Mouse (Mus musculus): ENCODE results near the gene Gm7879.

The Gm7879 gene

DNA sequence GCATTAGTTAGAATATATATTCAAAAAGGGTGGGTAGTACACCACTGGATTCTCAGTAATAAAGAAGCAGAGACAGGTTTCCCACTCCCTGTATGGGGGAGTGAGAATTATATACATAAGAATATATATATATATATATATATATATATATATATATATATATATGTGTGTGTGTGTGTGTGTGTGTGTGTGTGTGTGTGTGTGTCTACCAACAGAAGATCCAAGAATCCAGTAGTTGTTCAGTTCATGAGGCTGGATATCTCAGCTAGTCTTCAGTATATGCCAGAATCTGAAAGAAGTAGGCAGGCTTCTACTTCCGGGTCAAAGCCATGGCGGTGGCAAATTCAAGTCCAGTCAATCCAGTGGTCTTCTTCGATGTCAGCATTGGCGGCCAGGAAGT lies at the start of gene Gm7879:
TSS of gene Gm7879 (plus strand) at position 301 of the 400 bp plus-strand sequence.
- DNase-seq = peak; percentile 5 to 6

DNA sequence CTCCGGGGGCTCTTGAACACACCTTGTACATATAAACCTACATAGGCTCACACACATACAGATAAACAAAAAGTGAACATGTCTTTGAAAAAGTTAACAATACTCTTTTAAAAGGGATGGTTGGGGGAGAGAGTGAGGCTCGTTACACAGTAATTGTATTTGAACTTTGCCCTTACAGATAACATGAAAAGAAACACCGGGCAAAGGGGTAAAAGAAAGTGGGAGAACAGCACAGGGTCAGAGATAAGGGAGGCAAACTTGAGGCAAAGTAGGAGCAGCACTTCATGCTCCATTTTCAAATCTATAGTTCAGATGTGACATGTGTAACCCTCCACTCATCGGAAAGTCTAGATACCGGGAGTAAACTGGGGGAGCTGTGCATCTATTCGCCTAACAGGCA lies 49.3 kb upstream of the Gm7879 start:
- no peak for DNase-seq

DNA sequence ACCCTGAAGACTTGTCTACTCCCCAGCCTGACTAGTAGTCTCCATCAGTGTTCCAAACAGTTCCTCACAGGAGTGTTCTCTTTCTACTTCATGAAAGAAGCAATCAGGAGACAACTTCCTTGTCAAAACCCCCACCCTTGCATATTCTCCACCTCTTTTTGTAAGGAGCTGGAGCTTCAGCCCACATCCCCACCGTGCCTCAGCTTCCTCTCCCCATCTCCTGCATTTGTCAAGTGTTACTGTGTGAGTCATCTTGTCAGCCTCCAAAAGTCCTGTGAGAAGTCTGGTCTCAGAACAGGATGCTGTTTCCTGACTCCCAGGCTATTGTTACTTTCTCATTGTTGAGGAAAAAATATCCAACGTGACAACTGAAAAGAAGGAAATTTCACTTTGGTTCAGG lies 47.6 kb upstream of the Gm7879 start:
- DNase-seq = no peak

DNA sequence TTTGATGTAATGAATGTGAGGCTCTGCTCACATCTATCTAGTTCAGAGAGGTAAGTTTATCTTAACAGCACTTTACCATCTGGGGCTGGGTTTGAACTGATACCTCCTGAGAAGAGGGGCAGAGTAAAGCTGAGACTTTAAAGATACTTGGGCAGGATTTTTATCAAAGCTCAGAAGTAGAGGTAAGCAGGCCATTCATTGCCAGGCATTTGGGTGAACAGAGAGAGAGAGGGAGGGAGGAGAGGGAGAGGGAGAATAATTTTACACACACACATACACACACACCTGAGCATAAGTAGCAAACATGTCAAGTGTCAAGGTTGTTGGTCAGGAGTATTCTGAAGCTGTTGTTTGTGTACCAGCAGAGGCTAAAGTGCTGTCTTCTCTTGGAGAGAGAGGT lies 44.7 kb upstream of the Gm7879 start, which contains the start of gene Cd38:
TSS of gene Cd38 (plus strand) at position 301 of the 400 bp plus-strand sequence.
- DNase-seq = no peak

DNA sequence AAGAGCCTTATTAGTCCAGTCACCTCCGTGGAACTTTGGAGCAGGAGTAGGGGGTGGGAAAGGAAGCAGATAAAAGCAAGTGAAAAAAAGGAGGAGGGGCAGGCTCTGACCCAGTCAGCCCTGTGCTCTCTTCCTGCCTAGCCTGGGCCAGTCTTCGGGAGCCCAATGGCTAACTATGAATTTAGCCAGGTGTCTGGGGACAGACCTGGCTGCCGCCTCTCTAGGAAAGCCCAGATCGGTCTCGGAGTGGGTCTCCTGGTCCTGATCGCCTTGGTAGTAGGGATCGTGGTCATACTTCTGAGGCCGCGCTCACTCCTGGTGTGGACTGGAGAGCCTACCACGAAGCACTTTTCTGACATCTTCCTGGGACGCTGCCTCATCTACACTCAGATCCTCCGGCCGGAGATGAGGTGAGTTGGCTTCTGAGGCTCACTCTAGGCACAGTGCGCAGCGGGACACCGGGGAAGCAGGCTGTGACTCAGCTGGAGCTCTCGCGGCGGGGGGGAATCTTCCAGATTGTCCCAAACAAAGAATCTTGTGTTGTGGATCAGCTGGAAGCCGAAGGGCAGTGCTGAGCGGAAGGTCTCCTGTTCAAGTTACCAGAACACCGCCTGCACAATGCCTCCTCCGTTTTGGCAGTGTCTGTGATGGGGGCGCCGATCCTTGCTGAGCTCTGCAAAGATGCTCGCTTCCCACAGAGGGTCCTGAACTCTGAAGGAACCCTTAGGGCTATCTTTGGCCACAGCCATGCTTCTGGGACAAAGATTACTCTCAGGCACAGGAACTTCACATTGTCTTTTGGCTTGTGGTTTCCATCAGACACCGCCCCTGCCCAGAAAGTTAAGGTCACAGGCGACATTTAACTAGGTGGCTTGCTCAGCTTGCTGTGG lies 44.0 kb upstream of the Gm7879 start:
- peak; percentile 44 to 52 for DNase-seq

DNA sequence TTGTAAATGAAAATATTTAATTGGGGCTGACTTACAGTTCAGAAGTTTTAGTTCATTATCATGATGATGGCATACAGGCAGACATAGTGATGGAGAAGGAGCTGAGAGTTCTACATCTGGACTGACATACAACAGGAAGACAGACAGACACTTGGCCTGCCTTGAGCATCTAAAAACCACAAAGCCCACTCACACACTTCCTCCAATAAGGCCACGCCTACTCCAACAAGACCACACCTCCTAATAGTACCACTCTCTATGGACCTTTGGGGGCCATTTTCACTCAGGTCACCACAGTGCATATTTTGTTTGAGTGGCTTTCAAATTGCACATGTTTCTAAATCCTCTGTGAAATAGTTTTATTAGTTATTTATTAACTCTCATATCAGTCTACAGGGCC lies 41.1 kb upstream of the Gm7879 start:
- no peak for DNase-seq

DNA sequence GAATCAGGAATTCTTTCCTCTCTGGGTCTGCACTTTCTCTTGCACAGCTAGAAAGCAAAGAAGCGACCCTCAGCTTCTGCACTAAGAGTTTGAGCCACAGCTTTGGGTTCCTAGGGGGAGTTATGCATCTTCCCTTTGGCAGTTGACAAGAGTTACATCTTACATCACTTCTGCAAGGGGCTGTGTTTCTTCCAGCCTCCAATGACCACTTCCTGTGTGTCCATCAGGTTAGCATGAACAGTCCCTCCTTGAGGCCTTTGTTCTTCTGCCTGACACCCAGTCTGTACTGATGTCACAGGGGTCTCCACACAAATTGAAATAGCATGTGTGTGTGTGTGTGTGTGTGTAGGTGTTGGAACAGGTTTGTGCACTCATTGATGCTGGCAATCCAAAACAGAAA lies 40.3 kb upstream of the Gm7879 start:
- DNase-seq = no peak

DNA sequence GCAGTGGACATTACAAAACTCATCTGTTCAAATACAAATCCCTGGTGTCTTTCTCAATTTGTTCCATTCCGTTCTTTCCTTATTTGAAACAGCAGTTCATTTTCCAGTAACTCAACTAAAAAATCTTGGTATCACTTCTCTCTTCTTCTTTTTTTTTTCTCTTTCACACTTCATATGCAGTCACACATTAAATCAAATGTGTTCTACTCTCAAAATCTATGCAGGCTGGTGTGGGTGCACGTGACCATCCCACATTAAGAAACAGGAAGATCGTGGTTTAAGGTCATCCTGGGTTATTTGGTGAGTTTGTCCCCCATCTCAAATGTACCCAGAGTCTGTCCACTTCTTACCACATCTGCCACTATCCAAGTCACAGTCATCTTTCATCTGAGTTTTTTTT lies 30.9 kb upstream of the Gm7879 start:
- no peak for DNase-seq

DNA sequence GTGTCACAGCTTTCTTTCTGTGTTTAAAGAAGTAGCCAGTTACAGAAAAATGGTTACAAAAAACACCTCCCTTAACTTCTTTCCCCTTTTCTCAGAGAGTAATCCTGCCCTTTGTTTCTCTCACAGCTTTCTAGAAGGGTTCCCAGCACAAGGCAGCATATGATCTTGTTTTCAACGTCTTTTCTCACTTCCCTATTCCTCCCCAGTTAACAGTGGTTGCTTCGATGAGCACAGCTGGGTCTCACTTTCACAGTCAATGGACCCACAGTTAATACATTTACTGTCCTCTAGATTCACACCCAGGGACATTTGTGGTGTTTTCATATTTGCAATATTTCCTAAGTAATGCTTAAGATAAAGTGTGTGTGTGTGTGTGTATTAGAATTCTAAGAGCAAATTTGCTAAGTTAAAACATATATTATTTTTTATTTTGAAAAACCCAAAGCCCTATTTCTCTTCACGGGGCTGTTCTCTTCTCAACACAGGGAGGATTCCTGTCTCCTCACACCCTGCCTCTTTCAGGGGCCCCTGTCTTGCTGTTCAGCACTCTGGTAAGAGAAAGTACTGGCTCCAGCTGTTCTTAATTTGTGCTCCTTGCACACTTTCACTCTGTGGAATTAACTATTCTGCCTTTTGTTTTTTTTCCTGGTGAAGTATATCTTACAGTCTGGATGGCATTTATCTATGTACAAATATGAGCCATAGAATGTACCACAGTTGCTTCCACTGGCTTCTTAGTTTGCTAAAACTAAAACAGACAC lies 27.7 kb upstream of the Gm7879 start:
- DNase-seq = no peak

DNA sequence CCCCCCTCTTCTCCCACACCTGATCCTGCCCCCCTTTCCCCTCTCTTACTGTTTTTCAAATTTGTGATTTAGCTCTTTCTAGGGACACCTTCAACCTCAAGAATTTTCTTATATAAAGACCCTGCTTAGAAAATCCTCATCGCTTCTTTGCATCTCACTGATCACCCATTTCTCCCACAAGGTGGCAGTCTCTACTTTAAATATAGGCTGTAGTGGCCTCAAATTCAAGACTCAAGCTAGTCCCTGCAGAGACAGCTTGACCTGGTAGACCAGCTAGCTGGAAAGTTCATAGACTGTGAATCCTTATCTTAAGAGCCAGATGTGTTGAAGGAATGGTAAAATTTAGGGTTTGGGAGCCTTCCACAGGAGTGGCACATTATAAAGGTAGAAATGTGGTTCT lies 20.6 kb upstream of the Gm7879 start:
- peak; percentile 40 to 50 for DNase-seq

DNA sequence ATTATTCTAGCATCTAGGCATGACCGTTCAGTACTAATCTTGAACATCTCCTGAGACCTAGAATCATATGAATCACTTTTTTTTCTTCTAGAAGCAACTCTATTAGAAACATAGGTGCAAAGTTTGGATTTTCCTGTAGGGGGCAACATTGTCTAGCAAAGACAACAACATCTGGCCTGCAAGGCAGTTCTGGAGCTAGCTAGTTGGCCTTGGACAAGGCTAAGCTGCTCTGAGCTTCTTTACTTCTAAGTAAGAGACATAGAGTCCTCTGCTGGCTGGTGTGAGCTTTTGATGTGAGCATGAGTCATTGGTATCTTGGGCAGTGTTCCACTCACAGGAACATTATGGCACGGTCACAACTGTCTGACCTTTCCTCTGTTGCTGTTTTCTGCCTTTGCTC lies 18.8 kb upstream of the Gm7879 start:
- peak; percentile 8 to 20 for DNase-seq

DNA sequence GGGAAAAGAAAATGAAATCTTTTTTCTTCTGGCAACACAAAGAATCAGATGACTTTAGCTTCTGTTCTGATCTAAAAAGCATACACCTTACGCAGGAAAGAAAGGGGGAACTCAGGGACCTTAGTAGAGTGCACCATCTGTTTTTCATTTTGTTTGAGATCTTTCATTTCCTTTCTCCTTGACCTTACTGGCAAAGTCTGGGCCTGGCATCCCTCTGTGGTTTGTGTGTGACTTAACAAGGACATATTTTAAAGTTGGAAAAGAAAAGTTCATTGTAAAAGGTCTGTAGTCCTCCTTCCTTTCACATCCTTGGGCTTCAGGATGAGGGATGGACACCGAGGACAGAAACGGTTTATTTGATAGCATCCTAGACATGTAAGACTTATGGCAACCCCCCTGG lies 17.0 kb upstream of the Gm7879 start:
- DNase-seq = no peak

DNA sequence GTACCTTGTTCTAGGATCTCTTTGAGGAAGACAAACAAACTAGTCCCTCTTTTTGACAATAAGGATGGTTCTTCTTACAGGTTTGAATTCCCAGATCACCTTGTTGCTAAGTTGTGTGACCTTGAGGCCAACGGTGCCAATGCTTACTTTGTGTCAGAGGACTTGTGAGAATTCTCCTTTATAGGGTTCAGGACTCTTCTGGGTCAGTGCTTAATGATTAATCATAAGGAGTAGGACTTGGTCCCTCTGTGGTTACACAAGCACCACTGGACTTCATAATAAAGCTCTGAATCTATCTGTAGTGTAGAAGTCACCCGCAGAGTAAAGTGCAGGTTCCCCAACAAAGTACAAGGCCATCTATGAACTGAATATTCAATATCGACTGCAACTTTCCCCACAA lies 8.3 kb upstream of the Gm7879 start:
- DNase-seq = no peak

DNA sequence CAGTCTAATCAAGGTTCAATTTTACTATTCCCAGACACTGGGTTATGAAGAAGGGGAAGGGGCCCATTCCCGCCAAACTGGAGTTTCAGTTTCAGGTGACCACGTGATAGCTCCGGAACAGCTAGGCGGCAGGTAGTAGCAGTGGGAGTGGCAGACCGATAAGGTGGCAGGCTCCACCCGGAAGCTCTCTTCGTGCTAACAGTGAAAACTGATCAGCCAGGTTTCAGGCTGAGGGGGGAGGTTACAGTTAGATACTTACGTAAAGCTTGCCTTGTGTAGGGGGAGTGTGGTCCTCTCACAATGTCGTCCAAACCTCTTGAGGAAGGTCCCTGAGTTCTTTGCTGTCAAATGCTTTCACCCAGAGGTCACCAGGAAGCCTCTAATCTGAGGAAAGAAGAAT lies 3.7 kb upstream of the Gm7879 start:
- no peak for DNase-seq

DNA sequence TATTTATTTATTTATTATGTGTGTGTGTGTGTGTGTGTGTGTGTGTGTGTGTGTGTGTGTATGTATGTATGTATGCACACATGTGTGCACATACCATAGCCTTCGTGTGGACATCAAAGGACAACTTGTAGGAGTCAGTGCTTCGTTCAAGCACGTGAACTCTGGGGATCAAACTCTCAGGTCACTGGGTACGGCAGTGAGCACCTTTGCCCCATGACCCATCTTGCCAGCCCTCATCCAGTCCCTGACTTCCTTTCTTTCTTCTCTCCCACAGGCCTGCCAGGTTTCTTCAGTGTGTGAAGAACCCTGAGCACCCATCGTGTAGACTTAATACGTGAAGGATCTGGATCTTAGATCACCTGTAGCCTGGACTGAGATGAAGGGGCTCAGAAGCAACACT lies 2.9 kb upstream of the Gm7879 start:
- no peak for DNase-seq

DNA sequence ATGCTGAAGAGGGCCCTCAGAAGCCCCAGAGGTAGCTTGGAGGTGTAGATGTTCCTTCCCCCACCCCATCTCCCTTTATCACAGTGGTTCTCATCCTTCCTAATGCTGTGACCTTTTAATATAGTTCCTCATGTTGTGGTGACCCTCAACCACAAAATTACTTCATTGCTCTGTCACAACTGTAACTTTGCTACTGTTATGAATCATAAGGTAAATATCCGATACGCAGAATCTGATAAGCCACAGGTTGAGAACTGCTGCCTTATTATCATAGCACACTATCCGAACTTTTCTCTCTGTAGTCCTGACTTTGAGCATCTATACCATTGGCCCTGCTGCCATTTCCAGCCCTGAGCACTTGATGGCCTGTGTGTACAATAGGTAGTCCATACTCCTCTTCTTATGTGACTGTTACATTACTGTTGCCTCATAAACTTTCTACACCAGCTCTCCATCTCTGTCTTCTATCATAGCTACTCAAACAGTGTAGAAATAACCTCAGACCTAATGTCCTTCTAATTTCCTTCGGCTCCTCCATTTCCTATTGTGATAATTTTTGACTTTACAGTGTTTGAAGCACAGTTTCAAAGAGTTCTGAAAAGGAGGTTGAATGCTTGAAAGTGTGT lies 2.4 kb downstream of the Gm7879 start:
- DNase-seq = no peak

DNA sequence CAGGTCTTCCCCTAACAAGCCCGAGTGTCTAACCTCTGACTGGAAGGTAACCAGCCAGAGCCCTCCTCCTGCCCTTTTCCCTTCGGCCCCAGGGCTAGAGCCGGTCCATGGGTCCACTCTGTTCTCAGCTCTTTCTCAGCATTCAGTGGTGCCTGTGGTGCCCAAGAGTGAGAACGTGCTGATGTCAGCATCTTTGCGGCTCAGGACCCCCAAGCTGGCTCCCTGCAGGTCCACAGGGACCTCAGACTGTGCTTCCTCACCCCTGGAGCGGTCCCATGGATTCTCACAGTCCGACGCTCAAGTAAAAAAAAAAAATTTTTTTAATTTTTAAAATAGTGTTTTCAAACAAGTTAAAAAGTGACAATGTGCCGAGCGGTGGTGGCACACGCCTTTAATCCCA lies 8.9 kb downstream of the Gm7879 start:
- DNase-seq = no peak

DNA sequence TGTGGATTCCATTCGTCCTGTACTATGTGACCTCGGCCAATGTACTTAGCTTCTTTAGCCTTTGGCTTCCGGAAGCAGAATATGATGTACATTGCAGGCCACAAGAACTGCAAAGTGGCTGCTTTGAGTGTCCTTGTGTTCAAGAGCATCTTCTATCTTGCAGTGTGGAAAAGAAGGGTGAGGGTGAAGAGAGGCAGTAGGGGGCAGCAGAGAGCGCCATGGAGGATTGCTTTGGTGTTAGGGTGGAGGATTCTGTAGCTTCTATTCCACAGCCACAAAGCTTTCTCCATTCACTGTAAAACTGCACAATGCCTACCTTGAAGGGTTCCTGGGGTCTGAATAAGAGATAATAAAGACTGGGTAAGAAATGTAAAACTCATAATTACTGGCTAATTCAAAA lies 11.0 kb downstream of the Gm7879 start:
- peak; percentile 48 to 63 for DNase-seq

DNA sequence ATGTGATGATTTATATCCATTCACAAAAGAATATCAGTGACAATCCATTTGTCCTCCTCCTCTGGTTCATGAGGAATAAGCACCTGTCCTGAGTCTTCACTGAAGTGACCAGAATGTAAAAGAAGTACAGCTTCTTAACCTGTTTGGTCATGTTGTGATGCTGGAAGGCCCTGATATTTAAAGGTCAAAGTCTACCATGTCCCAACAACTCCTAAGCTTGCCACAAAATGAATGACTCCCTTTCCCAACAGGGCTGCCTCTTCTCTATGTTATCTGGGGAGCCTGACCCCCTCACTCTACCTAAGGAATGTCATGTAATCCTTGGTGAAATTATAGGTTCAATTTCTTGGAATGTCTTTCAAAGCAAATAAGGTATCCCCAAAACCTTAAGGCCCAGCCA lies 14.8 kb downstream of the Gm7879 start:
- no peak for DNase-seq

DNA sequence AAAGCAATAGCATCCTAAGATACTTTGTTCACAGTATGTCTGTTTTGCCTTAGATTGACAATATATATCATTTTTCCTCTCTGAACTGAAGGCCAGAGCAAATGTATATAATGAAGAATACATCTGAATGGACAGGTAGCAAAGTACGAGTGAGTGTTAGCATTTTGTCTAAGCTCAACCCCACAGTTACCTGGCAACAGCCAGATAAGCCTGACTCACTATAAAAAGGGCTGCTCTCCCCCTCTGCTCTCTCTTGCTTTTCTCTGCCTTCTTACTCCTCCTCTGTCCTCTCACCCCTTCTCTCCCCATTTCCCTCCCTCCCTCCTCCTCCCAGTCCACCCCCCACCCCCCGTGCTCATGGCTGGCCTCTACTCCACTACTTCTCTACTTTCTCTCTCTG lies 20.3 kb downstream of the Gm7879 start:
- no peak for DNase-seq

DNA sequence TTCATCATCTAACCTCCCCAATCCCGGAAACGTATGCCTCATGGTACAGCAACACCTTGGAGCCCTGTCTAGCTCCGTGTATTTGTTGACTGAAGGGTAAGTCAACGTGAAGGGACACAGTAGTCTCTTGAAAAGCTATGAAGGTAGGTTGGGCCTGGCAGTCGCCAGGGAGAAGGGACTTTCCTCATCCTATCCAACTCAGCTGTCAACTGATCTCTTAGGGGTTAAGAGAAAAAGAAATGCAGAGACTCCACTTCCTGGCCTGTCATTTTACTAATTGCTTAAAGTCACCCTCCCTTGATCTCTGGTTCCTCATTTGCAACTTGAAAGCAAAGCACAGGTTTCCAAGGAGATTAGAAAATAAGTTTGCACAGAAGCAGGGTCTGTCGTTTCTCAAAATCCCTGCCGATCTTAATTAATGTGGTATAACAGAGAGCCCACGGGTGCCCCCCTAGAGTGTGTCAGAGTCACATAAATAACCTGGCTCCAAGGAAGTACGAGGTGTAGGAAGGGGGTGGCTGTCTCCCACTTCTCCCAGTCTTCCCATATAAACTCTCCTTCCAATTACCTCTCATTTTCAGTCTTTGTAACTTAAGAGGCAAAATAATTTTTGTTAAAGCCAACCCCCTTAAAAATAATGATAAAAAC lies 34.5 kb downstream of the Gm7879 start:
- DNase-seq = no peak

DNA sequence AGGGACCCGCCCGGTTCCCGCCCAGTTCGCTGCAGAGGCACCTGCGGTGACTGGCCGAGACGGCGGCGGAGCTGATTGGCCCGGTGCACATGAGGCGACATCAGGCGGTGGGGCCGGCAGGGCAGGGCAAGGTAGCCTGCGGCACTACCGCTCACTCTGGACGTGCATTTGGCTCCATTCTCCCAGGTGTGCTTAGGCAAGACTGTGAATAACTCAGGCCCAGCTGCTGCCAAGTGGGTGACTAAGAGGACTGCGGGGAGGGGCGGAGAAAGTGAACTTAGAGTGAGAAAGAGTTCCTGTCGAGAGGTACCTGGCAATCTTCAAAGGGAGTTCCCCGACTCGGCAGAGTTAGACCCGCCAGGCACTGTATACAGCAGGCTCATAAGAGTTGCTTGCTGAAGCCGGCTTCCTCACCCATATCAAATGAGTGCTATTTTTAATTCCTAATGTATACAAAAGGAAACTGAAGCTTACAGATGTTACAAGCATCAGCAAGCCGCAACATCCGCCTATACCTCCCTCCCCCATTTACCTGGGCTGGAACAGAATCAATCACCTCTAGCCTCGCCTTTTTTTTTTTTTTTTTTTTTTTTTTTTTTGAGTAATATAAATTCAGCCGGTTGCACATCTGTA lies 35.3 kb downstream of the Gm7879 start:
- DNase-seq = peak; percentile 28 to 38
